Mouse (Mus musculus): ENCODE results near the gene Sowaha. TPM values are rescaled to one million over a fixed set of nuclear protein-coding genes. Genes with fewer than 3 reads are reported as not detected.

The Sowaha gene
- polyA plus RNA-seq, 1 experiment, result not detected

DNA sequence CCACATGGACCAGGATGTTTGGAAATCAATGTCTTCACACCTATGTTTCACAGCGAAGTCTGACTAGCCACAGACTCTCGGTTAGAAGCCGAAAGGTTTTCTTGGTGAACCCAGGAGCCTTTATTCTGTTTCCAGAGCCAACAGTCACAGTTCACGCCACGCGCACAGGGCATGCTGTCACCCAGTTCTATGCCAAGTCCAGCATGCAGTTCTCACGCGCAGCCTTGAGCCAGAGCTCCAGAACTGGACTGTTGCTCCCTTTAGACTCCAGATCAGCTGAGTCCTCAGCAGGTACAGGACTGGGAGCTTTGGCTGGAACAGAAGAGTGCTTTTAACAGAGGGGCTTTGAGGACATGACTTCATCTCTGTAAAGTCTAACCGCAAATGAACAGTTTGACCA, 27.7 kb downstream of the Sowaha start:
- H3K4me3 ChIP-seq (ENCODE audit: insufficient read depth, low read depth, low read length), result no peak overlapping the region
- H3K4me1 ChIP-seq (ENCODE audit: control insufficient read depth, insufficient read depth, low read length), result peaks cover 6% of the 10 kb centered on the region
- TF ChIP-seq POLR2A (IDR thresholded peaks at IDR 0.05; ENCODE audit: insufficient read depth, low read depth, low read length) (no peak), CTCF (IDR thresholded peaks at IDR 0.05; ENCODE audit: insufficient read depth, low read depth, low read length) (no peak)
- no peak overlapping the region for H3K27ac ChIP-seq (ENCODE audit: insufficient read depth, low read depth, low read length)
- WGBS, result 96% methylated on average over 9 of the region's 9 CpGs

GRCm38 (mm10) chr11:53451361-53451760, 28.7 kb downstream of the Sowaha start:
- TF ChIP-seq POLR2A (IDR thresholded peaks at IDR 0.05; ENCODE audit: insufficient read depth, low read depth, low read length), result no peak
- no peak for TF ChIP-seq CTCF (IDR thresholded peaks at IDR 0.05; ENCODE audit: insufficient read depth, low read depth, low read length)
- H3K4me1 ChIP-seq (ENCODE audit: control insufficient read depth, insufficient read depth, low read length), result no peaks in the 10 kb centered on the region; the same call in 1 of the 2 replicates
- 94% methylated on average over 2 of the region's 2 CpGs for whole genome bisulfite sequencing
- no peak overlapping the region for H3K4me3 ChIP-seq (ENCODE audit: insufficient read depth, low read depth, low read length)
- no peak overlapping the region for H3K27ac ChIP-seq (ENCODE audit: insufficient read depth, low read depth, low read length)

GRCm38 (mm10) chr11:53450070-53450705, 29.9 kb downstream of the Sowaha start:
- H3K27ac ChIP-seq (ENCODE audit: insufficient read depth, low read depth, low read length), result no peak overlapping the region
- WGBS, result 52% methylated on average over 15 of the region's 15 CpGs
- TF ChIP-seq CTCF (IDR thresholded peaks at IDR 0.05; ENCODE audit: insufficient read depth, low read depth, low read length), result no peak
- TF ChIP-seq POLR2A (IDR thresholded peaks at IDR 0.05; ENCODE audit: insufficient read depth, low read depth, low read length), result no peak

DNA sequence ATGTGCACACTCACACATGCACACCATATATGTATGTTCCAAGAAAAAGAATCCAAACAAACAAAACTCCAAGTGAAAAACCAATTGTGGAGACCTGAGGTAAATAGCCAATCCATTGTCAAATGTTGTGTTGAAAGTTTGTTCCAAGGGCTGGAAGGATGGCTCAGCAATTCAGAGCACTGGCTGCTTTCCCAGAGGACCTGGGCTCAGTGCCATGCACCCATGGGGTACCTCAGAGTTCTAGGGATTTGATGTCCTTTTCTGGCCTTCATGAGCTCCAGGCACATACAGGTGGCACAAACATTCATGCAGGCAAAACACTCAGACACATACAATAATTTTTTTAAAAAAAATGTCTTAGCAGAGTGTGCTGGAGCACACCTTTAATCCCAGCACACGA, 31.5 kb downstream of the Sowaha start:
- TF ChIP-seq POLR2A (IDR thresholded peaks at IDR 0.05; ENCODE audit: insufficient read depth, low read depth, low read length), result no peak
- no peak for TF ChIP-seq CTCF (IDR thresholded peaks at IDR 0.05; ENCODE audit: insufficient read depth, low read depth, low read length)
- H3K4me1 ChIP-seq (ENCODE audit: control insufficient read depth, insufficient read depth, low read length), result no peaks in the 10 kb centered on the region; the same call in 1 of the 2 replicates
- H3K4me3 ChIP-seq (ENCODE audit: insufficient read depth, low read depth, low read length), result no peak overlapping the region
- H3K27ac ChIP-seq (ENCODE audit: insufficient read depth, low read depth, low read length), result no peak overlapping the region
- 67% methylated on average over 1 of the region's 1 CpGs for WGBS

More at GRCm38 (mm10) chr11:53450070-53450705, 29.9 kb downstream of the Sowaha start:
- Histone ChIP-seq H3K4me1 (ENCODE audit: control insufficient read depth, insufficient read depth, low read length) (no peaks in the 10 kb centered on the region; the same call in 1 of the 2 replicates), H3K4me3 (ENCODE audit: insufficient read depth, low read depth, low read length) (no peak overlapping the region)

- 91% methylated on average over 8 of the region's 8 CpGs for WGBS
These were observed 32.1 kb downstream of the Sowaha start for GRCm38 (mm10) chr11:53447996-53448395.

DNA sequence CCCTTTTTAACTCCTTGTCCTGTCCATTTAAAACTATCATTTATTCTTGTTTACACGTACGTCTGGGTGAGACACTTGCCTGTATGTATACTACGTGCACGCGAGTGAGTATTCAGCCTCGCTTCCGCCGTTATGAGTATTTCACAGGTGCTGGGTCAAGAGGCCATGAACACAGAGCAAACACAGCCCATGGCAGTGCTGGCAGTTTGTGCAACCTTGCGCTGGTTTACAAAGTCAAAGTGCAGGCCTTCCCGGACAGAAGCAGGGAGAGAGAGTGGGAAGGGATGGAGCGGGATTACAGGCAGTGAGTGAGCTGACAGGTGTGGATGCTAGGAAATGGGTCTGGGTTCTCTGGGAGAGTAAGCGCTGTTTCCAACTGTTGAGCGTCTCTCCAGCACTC, 33.9 kb downstream of the Sowaha start:
- Histone ChIP-seq H3K27ac (ENCODE audit: insufficient read depth, low read depth, low read length) (no peak overlapping the region), H3K4me1 (ENCODE audit: control insufficient read depth, insufficient read depth, low read length) (no peaks in the 10 kb centered on the region; the same call in 1 of the 2 replicates), H3K4me3 (ENCODE audit: insufficient read depth, low read depth, low read length) (no peak overlapping the region)
- TF ChIP-seq POLR2A (IDR thresholded peaks at IDR 0.05; ENCODE audit: insufficient read depth, low read depth, low read length), result no peak
- no peak for TF ChIP-seq CTCF (IDR thresholded peaks at IDR 0.05; ENCODE audit: insufficient read depth, low read depth, low read length)
- WGBS, result 95% methylated on average over 13 of the region's 13 CpGs

More at GRCm38 (mm10) chr11:53447996-53448395, 32.1 kb downstream of the Sowaha start:
- no peak for TF ChIP-seq POLR2A (IDR thresholded peaks at IDR 0.05; ENCODE audit: insufficient read depth, low read depth, low read length)
- TF ChIP-seq CTCF (IDR thresholded peaks at IDR 0.05; ENCODE audit: insufficient read depth, low read depth, low read length), result no peak
- Histone ChIP-seq H3K4me3 (ENCODE audit: insufficient read depth, low read depth, low read length) (no peak overlapping the region), H3K27ac (ENCODE audit: insufficient read depth, low read depth, low read length) (no peak overlapping the region), H3K4me1 (ENCODE audit: control insufficient read depth, insufficient read depth, low read length) (no peaks in the 10 kb centered on the region; the same call in 1 of the 2 replicates)

- WGBS, result 85% methylated on average over 13 of the region's 13 CpGs
These were observed 34.5 kb downstream of the Sowaha start for GRCm38 (mm10) chr11:53445562-53445961.

DNA sequence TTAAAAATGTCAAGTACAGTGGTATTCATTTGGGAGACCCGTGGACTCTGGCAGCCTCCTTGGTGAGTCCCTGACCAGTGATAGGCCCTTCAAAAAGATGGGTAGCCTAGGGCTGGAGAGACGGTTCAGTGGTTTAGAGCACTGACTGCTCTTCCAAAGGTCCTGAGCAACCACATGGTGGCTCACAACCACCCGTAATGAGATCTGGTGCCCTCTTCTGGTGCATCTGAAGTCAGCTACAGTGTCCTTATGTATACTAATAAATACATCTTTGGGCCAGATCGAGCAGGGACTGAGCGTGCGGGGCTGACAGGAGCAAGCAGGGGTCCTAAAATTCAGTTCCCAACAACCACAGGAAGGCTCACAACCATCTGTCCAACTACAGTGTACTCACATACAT, 36.2 kb downstream of the Sowaha start:
- no peak overlapping the region for H3K4me3 ChIP-seq (ENCODE audit: insufficient read depth, low read depth, low read length)
- no peaks in the 10 kb centered on the region for H3K4me1 ChIP-seq (ENCODE audit: control insufficient read depth, insufficient read depth, low read length)
- TF ChIP-seq POLR2A (IDR thresholded peaks at IDR 0.05; ENCODE audit: insufficient read depth, low read depth, low read length), result no peak
- TF ChIP-seq CTCF (IDR thresholded peaks at IDR 0.05; ENCODE audit: insufficient read depth, low read depth, low read length), result no peak
- H3K27ac ChIP-seq (ENCODE audit: insufficient read depth, low read depth, low read length), result no peak overlapping the region
- WGBS, result 24% methylated on average over 6 of the region's 6 CpGs

More at GRCm38 (mm10) chr11:53445562-53445961, 34.5 kb downstream of the Sowaha start:
- H3K4me3 ChIP-seq (ENCODE audit: insufficient read depth, low read depth, low read length), result no peak overlapping the region
- H3K4me1 ChIP-seq (ENCODE audit: control insufficient read depth, insufficient read depth, low read length), result no peaks in the 10 kb centered on the region; the same call in 1 of the 2 replicates
- TF ChIP-seq CTCF (IDR thresholded peaks at IDR 0.05; ENCODE audit: insufficient read depth, low read depth, low read length) (no peak), POLR2A (IDR thresholded peaks at IDR 0.05; ENCODE audit: insufficient read depth, low read depth, low read length) (no peak)
- no peak overlapping the region for H3K27ac ChIP-seq (ENCODE audit: insufficient read depth, low read depth, low read length)

- Histone ChIP-seq H3K4me1 (ENCODE audit: control insufficient read depth, insufficient read depth, low read length) (no peaks in the 10 kb centered on the region), H3K4me3 (ENCODE audit: insufficient read depth, low read depth, low read length) (no peak overlapping the region), H3K27ac (ENCODE audit: insufficient read depth, low read depth, low read length) (no peak overlapping the region)
- WGBS, result 62% methylated on average over 12 of the region's 12 CpGs
- no peak for TF ChIP-seq POLR2A (IDR thresholded peaks at IDR 0.05; ENCODE audit: insufficient read depth, low read depth, low read length)
- TF ChIP-seq CTCF (IDR thresholded peaks at IDR 0.05; ENCODE audit: insufficient read depth, low read depth, low read length), result no peak
These were observed 38.2 kb downstream of the Sowaha start for GRCm38 (mm10) chr11:53441921-53442320.
